Mouse (Mus musculus): ENCODE data around the gene Mpv17.

The Mpv17 gene

GRCm38 (mm10) chr5:31095711-31096480 is 58.2 kb downstream of the Mpv17 start:
- no peak for DNase-seq

GRCm38 (mm10) chr5:31094799-31095691 is 59.0 kb downstream of the Mpv17 start:
- no peak for DNase-seq

- no peak for DNase-seq
Observed at GRCm38 (mm10) chr5:31094100-31094798, 59.8 kb downstream of the Mpv17 start.

- DNase-seq = peak; percentile 35
Observed at GRCm38 (mm10) chr5:31093151-31094041, 60.7 kb downstream of the Mpv17 start.

- DNase-seq = no peak
Observed at GRCm38 (mm10) chr5:31092231-31092975, 61.6 kb downstream of the Mpv17 start.

Measured in right cerebral cortex, postnatal 4 days (tissue).